Mouse (Mus musculus): ENCODE measurements around the gene Disc1. TPM values are rescaled to one million over a fixed set of nuclear protein-coding genes. Genes with fewer than 3 reads are reported as not detected.

Disc1 gene
- not detected for polyA plus RNA-seq (2014; fragmentation: Illumina TruSeq; extraction: RNeasy Lipid Tissue Mini Kit (QIAGEN cat#74804))

GRCm38 (mm10) chr8:125053505-125054435 is at the start of gene Disc1:
Gene Disc1, plus strand, starts transcription at chr8:125054195.

GRCm38 (mm10) chr8:125012695-125013627 is 41.0 kb upstream of the Disc1 start, which contains the start of gene Tsnax:
Gene Tsnax, plus strand, starts transcription at chr8:125012997.

Other genes with a start within 250 kb of the Disc1 start
- 63.7 TPM for gene Gnpat, start 191.2 kb upstream of the Disc1 start, polyA plus RNA-seq (2014; fragmentation: Illumina TruSeq; extraction: RNeasy Lipid Tissue Mini Kit (QIAGEN cat#74804))
- 34.8 TPM for gene 2810004N23Rik, start 191.1 kb upstream of the Disc1 start, polyA plus RNA-seq (2014; fragmentation: Illumina TruSeq; extraction: RNeasy Lipid Tissue Mini Kit (QIAGEN cat#74804))
- gene Exoc8, start 156.5 kb upstream of the Disc1 start, polyA plus RNA-seq (2014; fragmentation: Illumina TruSeq; extraction: RNeasy Lipid Tissue Mini Kit (QIAGEN cat#74804)) = 12.6 TPM
- gene Sprtn, start 156.3 kb upstream of the Disc1 start, polyA plus RNA-seq (2014; fragmentation: Illumina TruSeq; extraction: RNeasy Lipid Tissue Mini Kit (QIAGEN cat#74804)) = 21.3 TPM
- 39.7 TPM for gene Egln1, start 104.9 kb upstream of the Disc1 start, polyA plus RNA-seq (2014; fragmentation: Illumina TruSeq; extraction: RNeasy Lipid Tissue Mini Kit (QIAGEN cat#74804))
- gene Tsnax, start 41.2 kb upstream of the Disc1 start, polyA plus RNA-seq (2014; fragmentation: Illumina TruSeq; extraction: RNeasy Lipid Tissue Mini Kit (QIAGEN cat#74804)) = 52.6 TPM